Mouse (Mus musculus) neural tube, embryonic 12.5 days (tissue): Measurements from ENCODE around the gene Gm10447. TPM values are rescaled to one million over a fixed set of nuclear protein-coding genes. Genes with fewer than 3 reads are reported as not detected.

Experiments used
- ATAC-seq: fragments of 200-750 bp; cut with Nextera tagmentation; 2 replicates; pipeline ENCODE4 v1.8.0; 2017; ENCODE audit warnings: low read depth, mild to moderate bottlenecking, moderate TSS enrichment, moderate library complexity; ENCODE audit not compliant: low FRiP score
- H3K27ac ChIP-seq: fragments of 300-500 bp; sonication (generic); 2 replicates; pipeline ENCODE4 v1.5.1; 2016
- H3K27me3 ChIP-seq: fragments of 300-500 bp; sonication (generic); replicated peaks from 2 replicates; pipeline ENCODE4 v1.6.1; 2016; ENCODE audit warnings: mild to moderate bottlenecking
- H3K36me3 ChIP-seq: fragments of 300-500 bp; sonication (generic); 2 replicates; pipeline ENCODE4 v1.6.1; 2016; ENCODE audit warnings: mild to moderate bottlenecking
- H3K4me1 ChIP-seq: fragments of 300-500 bp; sonication (generic); 2 replicates; pipeline ENCODE4 v1.6.1; 2016
- H3K4me2 ChIP-seq: fragments of 300-500 bp; sonication (generic); replicated peaks from 2 replicates; pipeline ENCODE4 v1.6.1; 2016; ENCODE audit warnings: mild to moderate bottlenecking
- H3K4me3 ChIP-seq: fragments of 300-500 bp; sonication (generic); 2 replicates; pipeline ENCODE4 v1.5.1; 2016
- H3K9ac ChIP-seq: fragments of 300-500 bp; sonication (generic); 2 replicates; pipeline ENCODE4 v1.6.1; 2016; ENCODE audit warnings: mild to moderate bottlenecking
- H3K9me3 ChIP-seq: fragments of 300-500 bp; sonication (generic); 2 replicates; pipeline ENCODE4 v1.6.1; 2016; ENCODE audit warnings: mild to moderate bottlenecking
- WGBS: fragments of 180-500 bp; shearing (Covaris S2); methylation state at CpG from one replicate; pipeline ENCODE4 v1.1.7; 2016; 5-methylcytosine and 5-hydroxymethylcytosine counted together
- polyA plus RNA-seq: library from polyadenylated mRNA; unstranded; fragments of >200 nt; fragmentation: Nextera tagmentation; extraction: Ambion mirVana; gene quantifications from 2 replicates; pipeline ENCODE4 v1.2.1, GENCODE M21; 2016

Gm10447 gene
- polyA plus RNA-seq, result 0.13 TPM in 1 of 2 replicates, not detected in the other

DNA sequence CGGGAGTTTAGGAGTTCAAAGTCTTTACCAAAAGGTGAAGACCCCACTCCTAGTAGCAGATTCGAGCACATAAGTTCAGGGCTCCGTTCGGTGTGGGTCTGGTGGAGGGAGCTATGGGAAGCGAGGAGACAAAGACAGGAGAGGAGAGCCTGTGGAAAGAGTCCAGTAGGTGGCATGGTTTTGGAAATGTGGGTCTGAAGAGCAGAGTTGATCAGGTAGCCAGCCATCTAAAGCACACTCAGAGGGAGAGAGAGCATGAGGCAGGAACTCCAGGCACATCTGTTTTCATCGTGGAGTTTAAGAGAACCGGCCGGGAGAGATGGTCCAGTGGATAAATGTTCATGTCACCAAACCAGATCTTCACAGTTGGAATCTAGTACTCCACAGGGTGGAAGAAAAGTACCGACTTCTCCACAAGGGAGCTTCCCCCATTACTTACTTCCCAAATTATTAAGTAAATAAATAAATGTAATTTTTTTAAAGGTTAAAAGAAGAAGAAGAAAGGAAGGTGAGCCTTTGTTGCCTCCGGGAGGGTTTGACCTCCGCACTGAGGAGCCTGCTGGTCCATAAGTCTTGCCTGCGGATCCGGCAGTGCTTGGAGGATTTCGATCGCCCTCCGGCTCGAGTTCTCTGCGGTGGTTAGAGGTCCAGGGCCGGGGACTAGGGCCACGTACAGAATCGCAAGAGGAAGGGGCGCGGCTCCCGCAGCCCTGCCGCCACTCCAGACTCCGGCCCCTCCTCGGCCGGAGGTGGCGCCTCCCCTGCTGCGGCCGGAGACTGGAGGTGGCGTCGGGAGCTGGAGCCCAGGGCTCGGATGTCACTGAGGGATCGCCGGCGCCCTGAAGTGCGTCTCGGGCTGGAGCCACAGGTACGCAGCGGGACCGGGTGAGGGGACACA is at the start of gene Gm10447, which contains the start of gene Shroom1:
Gene Gm10447 (minus strand): TSS at position 637 of the 898 bp plus-strand sequence.
Gene Shroom1 (plus strand): TSS at position 732 of the 898 bp plus-strand sequence.
- peaks cover 48% of the 10 kb centered on the region for H3K27me3 ChIP-seq
- WGBS, result 3% methylated on average over 42 of the region's 42 CpGs
- H3K36me3 ChIP-seq, result no peaks in the 10 kb centered on the region
- peaks cover 7% of the 10 kb centered on the region for H3K4me1 ChIP-seq
- no peak within 1 kb of the TSS for H3K27ac ChIP-seq
- H3K4me2 ChIP-seq, result peak within 1 kb of the TSS; percentile 80
- H3K4me3 ChIP-seq, result peak within 1 kb of the TSS; percentile 45
- H3K9me3 ChIP-seq, result no peaks in the 10 kb centered on the region
- peak within 1 kb of the TSS; percentile 60 for H3K9ac ChIP-seq
- no peak for ATAC-seq

DNA sequence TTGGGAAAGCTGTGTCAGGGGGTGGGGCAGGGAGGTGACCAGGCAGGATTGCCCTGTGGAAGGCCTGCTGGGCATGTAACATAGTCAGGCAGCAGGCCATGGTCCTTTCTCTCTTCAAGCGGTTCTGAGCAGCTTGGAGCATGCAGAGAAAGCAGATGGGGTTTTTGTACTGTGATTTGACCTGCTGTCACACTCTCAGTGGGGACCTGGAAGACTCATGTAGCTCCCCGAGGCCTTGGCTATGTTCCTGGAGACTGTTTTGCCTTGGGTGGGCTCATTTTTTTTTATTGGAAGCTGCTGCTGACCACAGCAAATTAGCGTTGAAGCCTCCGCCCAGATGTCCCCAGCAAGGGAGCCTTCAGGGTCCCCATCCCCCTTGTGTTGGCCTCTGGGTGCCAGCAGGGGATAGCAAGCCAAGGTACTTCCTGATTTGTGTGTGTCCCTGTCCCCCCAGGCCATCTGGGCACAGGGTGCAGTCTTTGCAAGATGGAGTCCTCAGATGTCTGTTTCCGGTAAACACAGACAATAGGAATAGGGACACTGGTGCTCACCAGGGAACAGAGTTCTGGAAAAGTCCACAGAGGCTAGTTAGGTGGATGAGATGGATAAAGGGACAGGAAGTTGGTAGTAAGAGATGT is 48.2 kb upstream of the Gm10447 start:
- WGBS, result 49% methylated on average over 5 of the region's 5 CpGs
- no peak for ATAC-seq
- Histone ChIP-seq H3K27me3 (peaks cover 11% of the 10 kb centered on the region; the same call in 1 of the 2 replicates), H3K9ac (no peak overlapping the region), H3K4me2 (no peak overlapping the region), H3K4me3 (no peak overlapping the region), H3K4me1 (no peaks in the 10 kb centered on the region), H3K36me3 (no peaks in the 10 kb centered on the region), H3K9me3 (no peaks in the 10 kb centered on the region), H3K27ac (no peak overlapping the region)

DNA sequence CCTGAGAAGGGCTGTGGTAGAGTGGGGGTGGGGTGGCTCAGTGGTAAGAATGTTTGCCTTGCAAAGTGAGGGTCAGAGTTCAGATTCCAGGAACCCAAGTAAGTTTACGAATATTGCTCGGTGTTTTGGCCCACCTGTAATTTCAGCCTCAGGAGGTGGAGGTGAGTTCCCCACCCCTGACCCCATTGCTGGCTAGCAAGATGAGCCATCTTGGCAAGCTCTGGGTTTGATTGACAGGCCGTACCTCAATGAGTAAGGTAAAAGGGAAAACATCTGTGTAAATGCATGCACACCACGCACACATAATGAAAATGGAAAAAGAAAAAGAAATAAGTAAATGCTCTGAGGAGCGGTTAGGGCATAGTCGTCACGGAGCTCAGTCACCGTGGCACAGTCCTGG is 47.5 kb upstream of the Gm10447 start:
- 95% methylated on average over 8 of the region's 8 CpGs for WGBS
- Histone ChIP-seq H3K4me2 (no peak overlapping the region), H3K4me1 (no peaks in the 10 kb centered on the region), H3K27ac (no peak overlapping the region), H3K9me3 (no peaks in the 10 kb centered on the region), H3K27me3 (peaks cover 11% of the 10 kb centered on the region; the same call in 1 of the 2 replicates), H3K36me3 (no peaks in the 10 kb centered on the region), H3K4me3 (no peak overlapping the region), H3K9ac (no peak overlapping the region)
- ATAC-seq, result no peak

DNA sequence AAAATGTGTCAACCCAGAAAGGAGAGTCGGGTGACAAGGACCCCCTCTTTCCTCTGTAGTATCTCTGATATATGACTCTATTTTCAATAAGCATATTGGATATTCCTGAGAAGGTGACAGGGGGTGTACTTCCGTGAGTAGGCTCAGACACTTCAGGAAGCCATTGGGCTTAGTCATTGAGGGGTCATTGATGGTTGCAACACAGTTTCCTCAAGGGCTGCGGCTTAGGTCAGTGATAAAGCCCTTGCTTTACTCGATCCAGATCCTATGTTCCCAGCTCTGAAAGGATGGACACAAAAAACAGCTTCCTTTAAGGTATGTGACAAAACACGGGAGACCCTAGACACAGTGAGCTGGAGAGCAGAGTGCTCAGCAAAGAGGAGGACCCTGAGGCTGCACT is 46.8 kb upstream of the Gm10447 start:
- WGBS, result 85% methylated on average over 5 of the region's 5 CpGs
- H3K27ac ChIP-seq, result no peak overlapping the region
- H3K9me3 ChIP-seq, result no peaks in the 10 kb centered on the region
- ATAC-seq, result no peak
- H3K4me1 ChIP-seq, result no peaks in the 10 kb centered on the region
- no peak overlapping the region for H3K9ac ChIP-seq
- H3K4me3 ChIP-seq, result no peak overlapping the region
- no peak overlapping the region for H3K4me2 ChIP-seq
- H3K27me3 ChIP-seq, result peaks cover 11% of the 10 kb centered on the region; the same call in 1 of the 2 replicates
- H3K36me3 ChIP-seq, result no peaks in the 10 kb centered on the region

DNA sequence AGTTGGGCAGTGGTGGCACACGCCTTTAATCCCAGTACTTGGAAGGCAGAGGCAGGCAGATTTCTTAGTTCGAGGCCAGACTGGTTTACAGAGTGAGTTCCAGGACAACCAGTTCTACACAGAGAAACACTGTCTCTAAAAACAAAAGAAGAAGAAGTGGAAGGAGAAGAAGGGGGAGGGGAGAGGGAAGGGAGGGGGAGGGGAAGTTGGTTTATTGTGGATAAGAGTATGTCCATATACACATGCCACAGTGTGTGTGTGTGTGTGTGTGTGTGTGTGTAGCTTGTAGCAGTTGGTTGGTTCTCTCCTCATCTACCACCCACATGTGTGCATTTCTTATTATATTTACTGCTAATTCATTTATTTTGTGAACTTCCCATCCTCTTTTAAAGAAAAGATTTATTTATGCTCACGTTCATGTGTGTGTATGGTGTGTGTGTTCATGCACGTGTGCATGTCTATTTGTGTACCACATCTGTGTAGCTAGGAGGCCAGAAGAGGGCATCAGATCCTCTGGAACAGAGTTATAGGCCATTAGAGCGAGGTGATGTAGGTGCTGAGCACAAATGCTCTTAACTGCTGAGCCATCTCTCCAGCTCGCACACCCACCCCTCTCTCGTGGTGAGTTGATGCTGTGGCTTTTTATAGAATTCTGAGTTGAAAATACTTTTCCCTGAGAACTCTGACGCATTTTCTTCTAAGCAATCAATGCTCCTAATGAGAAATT is 45.3 kb upstream of the Gm10447 start:
- WGBS, result 82% methylated on average over 8 of the region's 8 CpGs

DNA sequence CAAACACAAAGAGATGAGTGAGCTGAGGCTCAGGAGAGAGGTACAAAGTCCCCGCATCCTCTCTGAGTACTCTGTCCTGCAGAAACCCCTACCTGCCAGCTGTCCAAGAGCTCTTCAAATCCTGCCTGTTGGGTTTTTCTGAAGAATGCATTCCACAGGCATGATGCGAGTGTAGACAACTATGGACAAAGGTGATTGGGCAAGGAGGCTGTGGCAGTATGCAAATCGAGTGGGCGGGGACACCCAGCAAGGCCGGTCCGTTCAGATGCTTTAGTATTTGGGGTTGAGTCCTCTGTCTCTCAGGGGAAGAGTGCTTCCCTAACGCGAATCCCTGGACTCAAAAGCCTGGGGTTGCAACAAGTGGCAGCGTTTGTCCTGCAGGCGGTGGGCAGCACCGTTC is 43.7 kb upstream of the Gm10447 start:
- ATAC-seq, result no peak
- H3K36me3 ChIP-seq, result no peaks in the 10 kb centered on the region
- no peaks in the 10 kb centered on the region for H3K9me3 ChIP-seq
- H3K27me3 ChIP-seq, result peaks cover 23% of the 10 kb centered on the region
- peak overlapping the region; percentile 26; the same call in 1 of the 2 replicates for H3K4me2 ChIP-seq
- no peaks in the 10 kb centered on the region; the same call in 1 of the 2 replicates for H3K4me1 ChIP-seq
- H3K9ac ChIP-seq, result no peak overlapping the region
- no peak overlapping the region for H3K27ac ChIP-seq
- WGBS, result 12% methylated on average over 11 of the region's 11 CpGs
- no peak overlapping the region for H3K4me3 ChIP-seq

More for the DNA sequence above, 45.3 kb upstream of the Gm10447 start:
- Histone ChIP-seq H3K9ac (no peak overlapping the region), H3K27ac (no peak overlapping the region), H3K27me3 (peaks cover 18% of the 10 kb centered on the region), H3K36me3 (no peaks in the 10 kb centered on the region), H3K4me3 (no peak overlapping the region), H3K9me3 (no peaks in the 10 kb centered on the region), H3K4me1 (no peaks in the 10 kb centered on the region), H3K4me2 (no peak overlapping the region)
- no peak for ATAC-seq

DNA sequence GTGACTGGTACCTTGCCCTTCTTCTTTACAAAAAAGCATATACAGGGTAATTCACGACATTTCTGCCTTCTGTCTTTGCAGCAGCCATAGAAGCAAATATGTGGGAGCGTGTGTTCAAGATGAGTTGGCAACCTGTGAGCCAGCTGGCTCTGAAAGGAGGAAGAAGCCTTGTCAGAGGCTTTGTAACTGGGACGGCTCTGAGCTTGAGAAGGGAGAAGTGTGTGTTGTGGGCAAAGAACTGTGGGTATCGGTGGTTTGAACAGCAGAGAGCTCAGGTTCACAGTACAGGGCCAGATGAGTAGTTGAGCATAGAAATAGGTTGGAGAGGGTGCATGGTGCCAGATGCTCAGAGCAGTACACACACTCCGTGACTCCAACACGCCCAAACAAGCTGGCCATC is 40.0 kb upstream of the Gm10447 start:
- Histone ChIP-seq H3K27me3 (peaks cover 23% of the 10 kb centered on the region), H3K4me1 (peaks cover 19% of the 10 kb centered on the region), H3K36me3 (no peaks in the 10 kb centered on the region), H3K27ac (no peak overlapping the region), H3K4me3 (no peak overlapping the region), H3K4me2 (no peak overlapping the region), H3K9ac (no peak overlapping the region), H3K9me3 (no peaks in the 10 kb centered on the region)
- ATAC-seq, result no peak
- 83% methylated on average over 6 of the region's 6 CpGs for WGBS

DNA sequence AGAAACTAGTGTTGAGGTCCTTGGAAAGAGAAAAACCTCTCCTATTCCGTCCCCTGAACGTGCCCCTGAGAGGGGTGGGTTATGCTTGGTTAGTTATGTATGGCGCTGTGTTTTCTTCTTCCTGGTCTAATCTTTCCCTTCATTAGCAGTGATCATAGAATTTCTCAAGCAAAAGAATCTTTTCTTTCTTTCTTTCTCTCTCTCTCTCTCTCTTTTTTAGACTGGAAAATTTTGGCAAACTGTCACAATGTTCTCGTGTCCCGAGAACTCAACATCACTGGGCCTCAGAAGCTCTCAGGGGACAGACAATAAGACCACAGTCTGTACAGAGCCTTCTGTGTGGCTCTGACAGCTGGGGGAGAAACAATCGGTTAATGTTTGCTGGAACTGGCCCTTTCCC is 38.5 kb upstream of the Gm10447 start:
- peaks cover 23% of the 10 kb centered on the region for H3K4me1 ChIP-seq
- no peak overlapping the region for H3K9ac ChIP-seq
- 31% methylated on average over 6 of the region's 6 CpGs for WGBS
- H3K36me3 ChIP-seq, result no peaks in the 10 kb centered on the region
- H3K27ac ChIP-seq, result no peak overlapping the region
- H3K27me3 ChIP-seq, result peaks cover 12% of the 10 kb centered on the region
- no peaks in the 10 kb centered on the region for H3K9me3 ChIP-seq
- no peak for ATAC-seq
- H3K4me2 ChIP-seq, result no peak overlapping the region
- H3K4me3 ChIP-seq, result no peak overlapping the region

DNA sequence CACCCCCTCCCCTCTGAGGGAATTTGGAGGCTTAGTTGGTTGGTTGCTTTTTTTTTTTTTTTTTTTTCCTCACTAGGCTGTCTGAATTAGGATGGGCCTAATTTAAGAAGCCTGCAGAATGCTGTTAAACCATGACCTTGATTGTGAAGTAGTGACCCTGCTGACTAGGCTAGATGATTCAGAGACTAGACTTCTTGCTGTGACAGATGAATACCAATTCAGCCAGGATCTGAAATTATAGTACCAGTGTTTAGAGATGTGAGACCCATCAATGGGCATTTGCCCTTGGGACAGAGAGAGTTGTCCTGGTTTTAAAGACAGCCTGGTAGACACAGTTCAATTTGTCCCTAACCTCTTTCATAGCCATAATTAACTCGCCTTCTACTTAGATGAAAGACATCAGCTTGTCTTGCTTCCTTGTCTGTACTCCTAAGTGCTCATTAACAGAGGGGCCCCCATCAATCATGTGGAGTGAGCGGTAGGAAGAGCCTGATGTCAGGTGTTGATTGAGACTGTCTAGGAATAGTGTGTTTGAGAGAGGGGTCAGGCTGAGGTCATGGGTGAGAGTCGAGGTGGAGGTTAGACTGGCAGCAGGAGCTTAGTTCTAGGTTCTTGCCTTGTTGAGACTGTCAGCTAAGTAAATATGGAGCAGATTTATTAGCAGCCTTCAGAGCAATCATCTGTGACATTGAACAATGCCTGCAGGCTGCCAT is 36.5 kb upstream of the Gm10447 start:
- Histone ChIP-seq H3K4me2 (no peak overlapping the region), H3K4me1 (peaks cover 23% of the 10 kb centered on the region), H3K4me3 (no peak overlapping the region), H3K27me3 (peaks cover 15% of the 10 kb centered on the region), H3K27ac (no peak overlapping the region), H3K9me3 (0 out of 2 replicates have a peak, but pooled peaks cover 3% of the 10 kb centered on the region), H3K9ac (no peak overlapping the region), H3K36me3 (no peaks in the 10 kb centered on the region)
- 0 out of 2 replicates have a peak, but pooled peaks have one; percentile 34 for ATAC-seq
- WGBS, result 6% methylated on average over 3 of the region's 3 CpGs

DNA sequence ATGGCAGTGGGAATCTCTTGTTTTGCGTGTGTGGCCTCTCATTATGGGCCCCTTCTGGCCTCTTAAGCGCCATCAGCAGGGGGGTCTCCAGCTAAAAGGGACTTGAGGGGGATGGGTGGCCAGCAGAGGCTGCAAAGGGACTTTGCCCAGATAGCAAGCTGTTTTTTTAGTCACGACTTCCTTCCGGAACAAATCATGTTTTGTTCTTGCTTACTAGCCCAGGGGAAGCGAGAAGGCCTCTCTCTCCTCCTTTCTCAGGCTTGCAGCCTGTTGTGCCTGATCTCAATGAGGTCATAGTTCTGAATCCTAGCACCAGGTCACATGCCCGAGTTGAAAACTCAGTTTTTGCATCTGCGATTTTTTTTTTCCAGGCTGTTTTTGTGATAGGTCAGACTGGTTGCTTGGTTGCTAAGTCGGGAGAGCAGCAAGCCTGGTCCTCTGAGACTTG is 35.1 kb upstream of the Gm10447 start:
- Histone ChIP-seq H3K36me3 (no peaks in the 10 kb centered on the region), H3K27me3 (peaks cover 17% of the 10 kb centered on the region), H3K9ac (no peak overlapping the region), H3K27ac (no peak overlapping the region), H3K4me1 (peaks cover 27% of the 10 kb centered on the region), H3K4me2 (peak overlapping the region; percentile 18; the same call in 1 of the 2 replicates), H3K4me3 (no peak overlapping the region), H3K9me3 (0 out of 2 replicates have a peak, but pooled peaks cover 3% of the 10 kb centered on the region)
- 7% methylated on average over 8 of the region's 8 CpGs for WGBS
- ATAC-seq, result peak; percentile 54

DNA sequence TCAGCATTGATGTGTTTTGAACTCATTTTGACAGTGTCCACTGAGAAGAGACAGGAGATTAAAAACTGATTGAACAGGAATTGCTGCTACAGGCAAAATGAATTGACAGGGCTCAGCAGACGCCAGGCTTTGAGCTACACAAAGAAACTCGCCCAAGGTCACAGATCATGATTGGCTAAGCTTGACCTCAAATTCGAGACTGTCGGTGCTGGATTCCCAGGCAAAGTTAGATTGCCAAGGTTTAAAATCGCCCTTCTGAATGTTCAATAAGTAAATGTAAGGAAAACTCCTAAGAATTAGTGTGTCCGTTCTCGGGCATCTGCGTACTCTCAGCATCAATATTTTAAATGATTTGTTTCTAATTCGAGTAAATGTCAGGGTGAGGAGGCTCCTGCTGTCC is 32.5 kb upstream of the Gm10447 start:
- Histone ChIP-seq H3K9me3 (0 out of 2 replicates have a peak, but pooled peaks cover 3% of the 10 kb centered on the region), H3K36me3 (no peaks in the 10 kb centered on the region), H3K4me3 (no peak overlapping the region), H3K4me1 (peaks cover 32% of the 10 kb centered on the region), H3K9ac (no peak overlapping the region), H3K4me2 (no peak overlapping the region), H3K27ac (no peak overlapping the region), H3K27me3 (peaks cover 23% of the 10 kb centered on the region)
- no peak for ATAC-seq
- WGBS, result 76% methylated on average over 9 of the region's 9 CpGs
